Mouse (Mus musculus) thymus, adult 2 months (tissue): ENCODE measurements around the gene Acap1.
A peak's percentile ranks its signal among the peaks of the same experiment; 100 is the strongest.

ENCODE experiments used
- CTCF ChIP-seq: fragments of 200-500 bp; IDR thresholded peaks from 2 replicates; pipeline ENCODE4 v1.5.1; 2012; ENCODE audit warnings: mild to moderate bottlenecking, control low read depth, low read length, moderate library complexity, borderline replicate concordance; ENCODE audit not compliant: control insufficient read depth, poor library complexity, insufficient read depth; ENCODE audit errors: extremely low read depth
- POLR2A ChIP-seq: fragments of 200-500 bp; IDR thresholded peaks from 2 replicates; pipeline ENCODE4 v1.6.1; 2012; ENCODE audit warnings: mild to moderate bottlenecking, low read length, control low read depth, moderate library complexity; ENCODE audit not compliant: control insufficient read depth, poor library complexity, insufficient read depth; ENCODE audit errors: extremely low read depth

- TF ChIP-seq POLR2A = no peak
- peak; percentile 95 for TF ChIP-seq CTCF
Measured at GRCm38 (mm10) chr11:69934169-69934568, 38.8 kb upstream of the Acap1 start.
